In the genomic region with DNA sequence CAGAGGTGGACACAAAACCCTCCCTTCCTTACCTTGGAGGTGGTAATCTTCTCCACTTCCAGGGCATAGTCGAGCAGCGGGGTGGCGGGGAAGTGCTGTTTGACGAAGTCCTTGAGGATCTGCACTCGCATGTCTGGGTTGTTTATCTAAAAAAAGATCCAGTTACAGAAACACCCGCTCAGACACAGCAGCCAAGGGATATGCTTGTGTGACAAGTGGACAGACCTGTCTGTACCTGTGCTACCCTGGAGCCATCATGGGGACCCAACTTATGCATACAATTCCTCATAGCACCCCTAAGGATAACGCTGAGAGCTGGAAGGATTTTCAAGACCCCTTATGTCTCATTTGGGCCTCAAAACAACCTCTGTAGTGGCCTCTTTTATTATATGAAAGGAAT, we compare ENCODE assay signal across 18 mouse cellular contexts.
"Had no signal": no experiment of that assay in that cellular context is flagged by ENCODE, and none has a peak within 500 bp of the region (broad histone marks: within the 10 kb centered on the region; RNA-seq: fewer than 3 reads in every experiment).

No protein-coding gene starts in this region.

- H3K9ac ChIP-seq: liver, embryonic 13.5 days; liver, embryonic 15.5 days; liver, postnatal 0 days; midbrain, embryonic 13.5 days; midbrain, embryonic 15.5 days; neural tube, embryonic 12.5 days; stomach, embryonic 15.5 days had no signal

- H3K9me3 ChIP-seq: liver, embryonic 13.5 days; liver, embryonic 15.5 days; megakaryocyte, embryonic 14.5 days; midbrain, embryonic 13.5 days; midbrain, embryonic 15.5 days; neural tube, embryonic 12.5 days; stomach, embryonic 15.5 days had no signal

- H3K4me1 ChIP-seq: liver, embryonic 13.5 days; liver, embryonic 15.5 days; megakaryocyte, embryonic 14.5 days; midbrain, embryonic 13.5 days; midbrain, embryonic 15.5 days; neural tube, embryonic 12.5 days; stomach, embryonic 15.5 days had no signal

- ATAC-seq: liver, postnatal 0 days; midbrain, embryonic 13.5 days; midbrain, embryonic 15.5 days had no signal

- H3K4me2 ChIP-seq: liver, embryonic 13.5 days; liver, embryonic 15.5 days; midbrain, embryonic 11.5 days; midbrain, embryonic 13.5 days; midbrain, embryonic 15.5 days; neural tube, embryonic 12.5 days; stomach, embryonic 15.5 days had no signal

- DNase-seq: liver, embryonic 13.5 days; liver, postnatal 0 days; lung, adult 2 months; lung, postnatal 14 days; lung, postnatal 36 days; right cerebral cortex, postnatal 14 days; thymus, adult 2 months; thymus, postnatal 25 days; thymus, postnatal 4 days had no signal

- H3K27ac ChIP-seq: liver, embryonic 13.5 days; liver, embryonic 15.5 days; macrophage; midbrain, embryonic 13.5 days; midbrain, embryonic 15.5 days; neural tube, embryonic 12.5 days; stomach, embryonic 15.5 days; stomach, postnatal 0 days had no signal

- H3K27me3 ChIP-seq: liver, embryonic 13.5 days; liver, embryonic 15.5 days; megakaryocyte, embryonic 14.5 days; midbrain, embryonic 13.5 days; midbrain, embryonic 15.5 days; neural tube, embryonic 12.5 days; stomach, embryonic 15.5 days had no signal

- H3K4me3 ChIP-seq: liver, embryonic 13.5 days; liver, embryonic 15.5 days; megakaryocyte, embryonic 14.5 days; midbrain, embryonic 13.5 days; midbrain, embryonic 15.5 days; neural tube, embryonic 12.5 days; stomach, embryonic 15.5 days had no signal
